Mouse (Mus musculus) liver, embryonic 14.5 days (tissue): ENCODE data around the gene Gm19402. TPM values are rescaled to one million over a fixed set of nuclear protein-coding genes. Genes with fewer than 3 reads are reported as not detected.

Experiments used
- ATAC-seq: fragments of 200-750 bp; cut with Nextera tagmentation; 2 replicates; pipeline ENCODE4 v1.8.0; 2017; ENCODE audit warnings: moderate number of reproducible peaks, mild to moderate bottlenecking, moderate library complexity; ENCODE audit not compliant: insufficient read depth
- DNase-seq, 3 experiments: peaks; one replicate each; pipeline ENCODE4 v3.0.0-alpha.2; 2012 to 2013; ENCODE audit warnings: low read depth in 3 of 3, low spot score in 3 of 3
- H3K27ac ChIP-seq: fragments of 300-500 bp; sonication (generic); 2 replicates; pipeline ENCODE4 v1.5.1; 2014; ENCODE audit warnings: moderate library complexity, mild to moderate bottlenecking, control low read depth, inconsistent platforms
- H3K27me3 ChIP-seq: fragments of 300-500 bp; sonication (generic); 2 replicates; pipeline ENCODE4 v1.6.1; 2014; ENCODE audit warnings: mild to moderate bottlenecking, low read length, moderate library complexity; ENCODE audit not compliant: control insufficient read depth, insufficient read depth
- H3K36me3 ChIP-seq: fragments of 300-500 bp; sonication (generic); replicated peaks from 2 replicates; pipeline ENCODE4 v1.6.1; 2014; ENCODE audit warnings: low read depth; ENCODE audit not compliant: control insufficient read depth, insufficient read depth
- H3K4me1 ChIP-seq, 2 experiments: fragments of 200-500 bp in 1 of 2; fragments of 300-500 bp in 1 of 2; sonication (generic) in 1 of 2; replicated peaks; 2 replicates each; pipeline ENCODE4 v1.6.1; 2012 to 2014; ENCODE audit warnings: antibody characterized with exemption in 1 of 2, inconsistent platforms in 1 of 2, low read length in 1 of 2; ENCODE audit not compliant: control insufficient read depth in 2 of 2, insufficient read depth in 2 of 2
- H3K4me2 ChIP-seq: fragments of 300-500 bp; sonication (generic); 2 replicates; pipeline ENCODE4 v1.6.1; 2014; ENCODE audit warnings: low read depth, mild to moderate bottlenecking, control low read depth, moderate library complexity
- H3K4me3 ChIP-seq, 2 experiments: fragments of 200-500 bp in 1 of 2; fragments of 300-500 bp in 1 of 2; sonication (generic) in 1 of 2; 2 replicates each; pipeline ENCODE4 v1.5.1; 2012 to 2014; ENCODE audit warnings: low read depth in 2 of 2, low read length in 2 of 2, mild to moderate bottlenecking in 2 of 2, control low read depth in 1 of 2, inconsistent platforms in 1 of 2, moderate library complexity in 1 of 2; ENCODE audit not compliant: insufficient read depth in 1 of 2
- H3K9ac ChIP-seq: fragments of 300-500 bp; sonication (generic); replicated peaks from 2 replicates; pipeline ENCODE4 v1.6.1; 2014; ENCODE audit warnings: mild to moderate bottlenecking, control low read depth, moderate library complexity
- H3K9me3 ChIP-seq: fragments of 300-500 bp; sonication (generic); 2 replicates; pipeline ENCODE4 v1.6.1; 2016; ENCODE audit warnings: low read length, mixed read lengths; ENCODE audit not compliant: control insufficient read depth
- CTCF ChIP-seq: IDR thresholded peaks from 2 replicates; pipeline ENCODE4 v1.5.1; 2016; ENCODE audit warnings: antibody characterized with exemption, low read depth, control low read depth
- EP300 ChIP-seq: IDR thresholded peaks from 2 replicates; pipeline ENCODE4 v1.6.1; 2016; ENCODE audit warnings: antibody characterized with exemption, low read depth
- WGBS: fragments of 180-500 bp; shearing (Covaris S2); extraction: QIAGEN DNeasy Blood & Tissue Kit; methylation state at CpG from one replicate; pipeline ENCODE4 v1.1.7; 2014; ENCODE audit not compliant: insufficient replicate concordance; 5-methylcytosine and 5-hydroxymethylcytosine counted together
- polyA plus RNA-seq, 2 experiments: library from polyadenylated mRNA; depleted of rRNA in 1 of 2; stranded (reverse) in 1 of 2; unstranded in 1 of 2; fragments of >200 nt; fragmentation: Nextera tagmentation in 1 of 2; extraction: Ambion mirVana in 1 of 2; gene quantifications; 2 replicates each; pipeline versions ENCODE4 v1.2.1 to v1.2.3; 2012 to 2014

The Gm19402 gene
- polyA plus RNA-seq, 2 experiments, result not detected

- DNase-seq (no peak), ATAC-seq (no peak)
- H3K4me2 ChIP-seq, result no peak overlapping the region
- H3K4me1 ChIP-seq, result no peaks in the 10 kb centered on the region
- peaks cover 35% of the 10 kb centered on the region for H3K27me3 ChIP-seq
- no peak overlapping the region for H3K27ac ChIP-seq
- no peak for TF ChIP-seq CTCF
- no peak for TF ChIP-seq EP300
- 31% methylated on average over 8 of the region's 8 CpGs for WGBS
- no peak overlapping the region for H3K9ac ChIP-seq
- H3K9me3 ChIP-seq, result no peaks in the 10 kb centered on the region
- H3K36me3 ChIP-seq, result no peaks in the 10 kb centered on the region
- H3K4me3 ChIP-seq, result no peak overlapping the region
Observed at GRCm38 (mm10) chr10:77684181-77684580, 6.4 kb downstream of the Gm19402 start.

- Histone ChIP-seq H3K9me3 (no peaks in the 10 kb centered on the region), H3K4me1 (no peaks in the 10 kb centered on the region), H3K4me2 (no peak overlapping the region), H3K27ac (no peak overlapping the region), H3K4me3 (no peak overlapping the region), H3K36me3 (no peaks in the 10 kb centered on the region), H3K27me3 (peaks cover 45% of the 10 kb centered on the region), H3K9ac (no peak overlapping the region)
- WGBS, result 49% methylated on average over 7 of the region's 7 CpGs
- no peak for TF ChIP-seq CTCF
- TF ChIP-seq EP300, result no peak
- DNase-seq (no peak), ATAC-seq (no peak)
Observed at GRCm38 (mm10) chr10:77682994-77683393, 7.6 kb downstream of the Gm19402 start.

GRCm38 (mm10) chr10:77677562-77677961, 13.0 kb downstream of the Gm19402 start:
- DNase-seq (no peak), ATAC-seq (no peak)
- Histone ChIP-seq H3K9ac (no peak overlapping the region), H3K27me3 (peaks cover 40% of the 10 kb centered on the region), H3K4me3 (no peak overlapping the region), H3K9me3 (no peaks in the 10 kb centered on the region), H3K36me3 (no peaks in the 10 kb centered on the region), H3K27ac (no peak overlapping the region), H3K4me1 (no peaks in the 10 kb centered on the region), H3K4me2 (no peak overlapping the region)
- TF ChIP-seq CTCF (no peak), EP300 (no peak)
- WGBS, result 2% methylated on average over 35 of the region's 35 CpGs

- no peak overlapping the region for H3K4me2 ChIP-seq
- H3K27ac ChIP-seq, result no peak overlapping the region
- H3K36me3 ChIP-seq, result no peaks in the 10 kb centered on the region
- 53% methylated on average over 13 of the region's 13 CpGs for WGBS
- H3K9me3 ChIP-seq, result no peaks in the 10 kb centered on the region
- H3K4me1 ChIP-seq, result peaks cover 13 to 16% of the 10 kb centered on the region in 2 experiments
- H3K27me3 ChIP-seq, result peaks cover 33% of the 10 kb centered on the region
- ATAC-seq (no peak), DNase-seq (no peak)
- no peak overlapping the region for H3K9ac ChIP-seq
- TF ChIP-seq EP300 (no peak), CTCF (no peak)
- no peak overlapping the region for H3K4me3 ChIP-seq
Observed at GRCm38 (mm10) chr10:77673765-77674164, 16.8 kb downstream of the Gm19402 start.

GRCm38 (mm10) chr10:77671519-77671918, 19.0 kb downstream of the Gm19402 start:
- Histone ChIP-seq H3K27ac (peak overlapping the region; percentile 29; the same call in 1 of the 2 replicates), H3K4me2 (peak overlapping the region; percentile 28; the same call in 1 of the 2 replicates), H3K27me3 (peaks cover 11% of the 10 kb centered on the region), H3K36me3 (no peaks in the 10 kb centered on the region), H3K9ac (no peak overlapping the region), H3K9me3 (no peaks in the 10 kb centered on the region), H3K4me1 (peaks cover 13 to 16% of the 10 kb centered on the region in 2 experiments), H3K4me3 (no peak overlapping the region)
- ATAC-seq (peak; percentile 93), DNase-seq (peak; percentile 53 to 60 (median 54))
- TF ChIP-seq CTCF (no peak), EP300 (peak; percentile 86)
- WGBS, result 2% methylated on average over 4 of the region's 4 CpGs
